Mouse (Mus musculus): Measurements from ENCODE around the gene Lrpprc. TPM values are rescaled to one million over a fixed set of nuclear protein-coding genes. Genes with fewer than 3 reads are reported as not detected.

Lrpprc gene
- total RNA-seq, 2 experiments from 2014 or later = 53.0 to 76.3 TPM

DNA sequence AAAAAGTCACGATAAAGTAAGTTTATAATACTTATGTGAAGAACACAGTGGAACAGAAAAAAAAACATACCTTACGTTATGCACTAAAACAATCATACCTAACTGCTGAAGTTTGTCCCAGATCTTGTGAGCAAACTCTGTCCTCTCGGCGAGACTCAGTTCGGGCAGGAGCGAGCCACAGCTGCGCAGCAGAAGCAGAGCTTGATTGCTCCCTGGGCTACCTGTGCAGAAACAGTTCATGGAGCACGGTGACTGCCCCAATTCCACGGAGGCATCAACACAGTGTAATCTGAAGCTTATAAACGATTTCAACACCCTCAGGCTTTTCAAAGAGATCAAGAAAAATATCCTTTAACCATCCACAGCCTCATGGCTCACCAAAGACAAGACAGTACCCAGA is 15.3 kb downstream of the Lrpprc start:
- ATAC-seq (replicated peaks; ENCODE audit: poor library complexity) = no peak

DNA sequence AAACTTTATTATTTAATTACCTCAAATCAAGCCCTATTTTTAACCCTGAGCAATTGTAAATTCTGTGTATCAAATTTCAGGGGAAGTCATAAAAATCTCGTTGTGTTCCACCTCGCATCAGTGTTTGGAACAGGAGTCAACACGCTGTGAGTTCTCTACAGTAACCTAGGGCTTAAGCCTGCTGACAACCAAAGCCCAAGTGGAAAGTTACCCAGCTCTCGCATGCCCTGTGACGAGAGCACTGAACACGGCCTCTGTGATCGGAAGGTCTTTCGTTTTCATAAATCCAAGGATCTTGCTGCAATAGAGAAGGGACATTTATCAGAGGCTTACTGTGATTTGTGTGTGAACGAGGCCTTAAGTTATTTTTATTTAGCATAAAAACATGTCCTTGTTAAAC is 18.7 kb downstream of the Lrpprc start:
- ATAC-seq (replicated peaks; ENCODE audit: poor library complexity) = no peak

DNA sequence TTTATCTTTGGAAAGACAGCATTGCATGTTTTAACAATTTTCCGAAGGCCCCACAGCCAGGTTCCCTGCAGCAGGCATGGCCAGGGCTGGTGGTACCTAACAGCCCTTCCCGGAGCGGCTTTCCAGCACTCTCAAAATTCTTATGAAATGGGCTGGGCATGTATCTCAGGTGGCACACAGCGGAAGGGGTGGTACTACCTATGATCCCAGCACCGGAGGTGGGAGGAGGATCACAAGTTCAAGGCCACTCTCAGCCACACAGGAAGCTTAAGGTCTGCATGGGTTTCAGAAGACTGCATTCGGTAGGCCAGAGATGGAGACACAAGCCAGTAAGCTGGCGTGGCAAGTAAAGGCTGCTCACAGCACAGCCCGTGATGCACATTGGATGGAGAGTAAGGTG is 31.6 kb downstream of the Lrpprc start:
- no peak for ATAC-seq (replicated peaks; ENCODE audit: poor library complexity)

DNA sequence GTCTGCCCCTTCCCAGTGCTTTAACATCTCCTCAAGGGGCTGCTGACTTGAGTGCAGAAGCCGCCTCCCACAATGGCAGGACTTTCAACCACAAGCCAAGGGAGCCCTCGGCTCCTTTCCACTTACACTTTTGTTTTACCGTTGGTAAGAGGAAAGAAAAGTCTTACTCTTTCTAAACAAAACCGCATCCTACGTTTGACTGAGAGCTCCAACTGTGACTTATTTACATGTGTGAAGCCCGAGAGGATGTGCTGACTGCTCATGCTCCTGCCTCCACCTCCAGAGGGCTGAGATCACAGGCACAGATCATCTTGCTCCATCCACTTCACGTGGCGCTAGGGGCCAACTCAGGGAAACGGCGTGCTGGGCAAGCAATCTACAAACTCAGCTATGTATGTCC is 32.2 kb downstream of the Lrpprc start:
- peak; percentile 79 for ATAC-seq (replicated peaks; ENCODE audit: poor library complexity)

DNA sequence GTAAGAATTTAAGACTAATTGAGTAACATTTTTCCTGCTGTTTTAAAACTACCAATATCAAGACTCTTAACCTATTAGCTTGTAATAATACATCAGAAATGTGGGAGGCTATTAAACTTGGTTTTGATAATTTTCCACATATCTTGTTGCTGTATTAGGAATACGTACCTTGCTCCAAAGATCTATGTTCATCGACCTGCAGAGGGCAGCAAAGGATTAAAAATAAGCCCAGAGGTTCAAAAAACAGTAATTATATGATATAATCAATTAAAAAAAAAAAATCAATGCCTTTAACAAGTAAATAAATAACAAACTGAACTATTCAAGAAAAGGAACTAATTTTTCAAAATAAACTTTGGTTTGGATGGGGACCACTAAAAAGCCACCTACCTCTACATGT is 34.5 kb downstream of the Lrpprc start:
- no peak for ATAC-seq (replicated peaks; ENCODE audit: poor library complexity)

DNA sequence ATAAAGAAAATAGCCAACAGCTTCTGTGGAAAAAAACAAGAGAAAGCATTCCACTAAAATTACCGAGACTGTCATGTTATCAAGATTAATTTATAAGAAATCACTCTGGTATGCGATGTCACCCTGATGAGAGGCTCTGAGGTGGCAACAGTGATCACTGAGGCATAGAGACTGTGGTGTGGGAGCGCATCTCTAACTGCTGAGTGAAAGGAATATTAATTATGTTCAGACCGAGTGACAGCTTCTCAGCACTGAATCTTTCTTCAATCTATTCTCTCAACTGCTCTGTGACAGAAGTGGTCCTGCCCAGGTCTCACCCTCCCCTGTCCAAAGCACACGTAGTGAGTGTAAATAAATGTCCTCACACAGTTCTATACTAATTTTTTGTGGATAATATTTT is 37.1 kb downstream of the Lrpprc start:
- ATAC-seq (replicated peaks; ENCODE audit: poor library complexity) = no peak

DNA sequence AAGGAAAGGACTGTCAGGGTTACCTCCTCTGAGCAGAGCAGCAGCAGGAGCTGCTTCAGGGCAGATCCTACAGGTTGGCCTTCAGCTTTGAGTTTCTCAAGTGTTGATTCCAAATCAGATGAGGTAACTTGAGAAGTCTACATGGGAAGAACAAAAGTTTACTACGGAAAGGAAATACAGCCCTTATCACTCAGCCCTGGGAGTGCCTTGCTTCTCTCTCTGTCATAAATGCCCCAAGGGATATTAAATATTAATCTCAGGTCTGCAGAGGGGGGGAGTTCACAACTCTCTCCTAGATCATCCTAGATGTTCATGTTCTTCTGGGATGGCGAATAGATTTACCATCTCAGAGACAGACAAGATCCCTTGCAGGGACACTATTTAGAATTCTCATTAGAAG is 38.3 kb downstream of the Lrpprc start:
- ATAC-seq (replicated peaks; ENCODE audit: poor library complexity) = no peak

DNA sequence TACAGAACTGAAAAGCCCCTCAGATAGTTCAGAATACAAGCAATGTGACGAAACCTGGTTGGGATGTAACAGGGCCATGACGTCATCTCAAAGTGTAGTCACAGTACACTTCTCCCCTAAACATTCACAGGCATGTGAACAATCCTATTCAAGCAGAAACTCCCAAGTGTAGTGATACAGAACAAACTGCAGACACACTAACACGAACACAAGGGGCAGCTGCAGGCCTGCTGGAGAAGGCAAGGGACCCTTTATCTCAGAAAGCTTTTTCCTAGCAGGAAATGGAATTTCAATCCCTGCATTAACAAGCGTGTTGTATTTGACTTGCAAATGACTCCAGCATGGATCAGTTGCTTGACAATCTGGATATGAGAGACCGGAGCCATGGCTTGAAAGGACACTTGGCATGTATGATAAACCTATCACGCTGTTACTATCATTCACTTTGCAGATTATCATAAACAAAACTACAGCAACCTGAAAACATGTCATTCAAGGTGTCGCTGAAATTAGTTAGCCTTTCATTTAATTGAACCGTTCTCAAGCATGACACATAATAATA is 38.9 kb downstream of the Lrpprc start:
- no peak for ATAC-seq (replicated peaks; ENCODE audit: poor library complexity)

DNA sequence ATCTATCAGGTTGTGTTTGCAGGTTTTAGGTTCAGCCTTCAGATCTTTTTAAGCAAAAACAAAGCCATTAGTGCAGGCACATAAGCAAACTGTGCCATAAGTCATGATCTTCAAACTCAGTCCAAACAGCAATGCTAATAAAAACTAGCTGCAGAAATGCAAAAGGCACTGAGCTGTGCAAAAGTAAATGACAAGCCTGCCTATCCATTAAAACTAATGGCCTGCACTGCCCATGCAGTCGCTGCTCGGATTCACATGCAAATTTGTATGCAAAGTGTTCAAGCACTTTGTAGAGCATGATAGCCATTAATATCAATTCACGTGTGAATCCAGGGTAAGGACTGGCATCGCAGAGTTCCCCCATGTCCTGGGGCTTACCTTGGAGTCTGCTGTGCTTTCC is 40.5 kb downstream of the Lrpprc start:
- no peak for ATAC-seq (replicated peaks; ENCODE audit: poor library complexity)

DNA sequence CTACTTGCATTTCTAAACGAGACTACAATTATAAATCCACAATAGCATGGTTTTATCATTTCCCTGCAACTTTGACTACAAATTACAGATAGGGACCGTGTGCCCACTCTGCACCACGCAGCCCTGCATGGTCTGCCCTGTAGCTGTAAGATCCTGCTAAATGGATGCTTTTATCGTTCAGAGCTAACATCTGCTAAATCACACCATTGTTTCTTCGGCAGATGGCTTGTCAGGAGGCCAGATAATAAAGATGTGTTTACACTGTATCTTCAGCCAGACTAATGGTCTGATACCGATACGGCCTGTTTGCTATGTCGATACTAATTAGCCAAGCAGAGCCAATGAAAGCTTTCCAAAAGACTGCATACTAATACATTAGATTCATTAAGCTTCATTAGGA is 41.3 kb downstream of the Lrpprc start:
- no peak for ATAC-seq (replicated peaks; ENCODE audit: poor library complexity)

DNA sequence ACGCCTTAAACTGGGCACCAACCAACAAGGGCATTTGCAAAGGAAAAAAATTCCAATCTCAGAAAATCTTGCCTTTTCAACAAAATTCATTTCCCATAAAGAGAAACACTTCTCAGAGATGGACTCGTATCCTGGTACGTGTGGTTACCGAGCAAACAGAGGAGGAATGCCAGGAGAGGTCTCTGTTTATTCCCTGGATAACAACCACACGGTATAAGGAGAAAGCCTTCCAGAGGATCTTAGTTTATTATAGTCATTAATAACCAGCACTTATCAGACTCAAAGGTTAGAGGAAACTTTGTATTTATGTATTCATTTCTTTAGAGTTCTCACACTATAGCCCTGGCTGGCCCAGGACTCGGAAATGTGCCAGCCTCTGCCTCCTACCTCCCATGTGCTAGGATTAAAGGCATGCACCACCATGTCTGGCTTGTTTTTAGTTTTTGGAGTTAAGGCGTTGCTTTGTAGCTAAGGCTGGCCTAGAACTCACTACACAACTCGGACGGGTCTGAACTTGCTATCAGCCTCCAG is 42.4 kb downstream of the Lrpprc start:
- no peak for ATAC-seq (replicated peaks; ENCODE audit: poor library complexity)

DNA sequence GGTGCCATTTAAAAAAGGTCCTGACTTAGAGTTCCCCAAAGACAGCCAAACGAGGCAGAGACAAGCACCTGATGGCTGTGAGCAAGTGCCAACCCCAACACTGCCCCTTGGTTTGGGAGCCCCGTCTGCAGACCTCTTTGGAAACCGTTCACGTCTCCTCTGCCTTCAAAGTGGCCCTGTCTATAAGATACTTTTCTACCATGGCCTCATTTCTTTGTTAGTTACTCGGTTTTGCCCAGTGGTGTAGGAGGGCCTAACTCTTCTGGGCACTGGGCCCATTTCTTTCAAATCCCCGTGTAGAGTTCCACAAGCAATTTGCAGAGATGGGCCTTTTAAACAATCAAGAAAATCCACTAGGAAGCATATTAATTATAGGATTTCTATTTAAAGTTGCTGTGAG is 43.4 kb downstream of the Lrpprc start:
- no peak for ATAC-seq (replicated peaks; ENCODE audit: poor library complexity)

DNA sequence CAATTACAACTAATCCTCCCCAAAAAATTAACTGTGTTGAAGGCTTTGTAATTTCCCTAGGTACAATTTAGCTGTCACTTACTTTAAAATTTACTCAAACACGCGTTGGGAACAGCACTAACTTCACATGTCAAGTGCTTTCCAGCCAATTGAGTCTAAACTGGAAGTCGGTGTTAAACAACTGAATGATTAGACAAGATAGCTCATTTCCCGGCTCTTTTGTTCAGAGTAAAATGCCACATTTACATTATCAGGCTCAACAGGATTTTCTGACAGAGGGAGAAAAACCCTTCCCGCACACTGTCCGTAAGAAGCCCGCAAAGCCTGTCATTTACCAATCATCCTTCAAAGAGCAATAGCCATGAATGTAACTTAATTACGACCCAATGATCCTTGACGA is 45.6 kb downstream of the Lrpprc start:
- ATAC-seq (replicated peaks; ENCODE audit: poor library complexity) = no peak

DNA sequence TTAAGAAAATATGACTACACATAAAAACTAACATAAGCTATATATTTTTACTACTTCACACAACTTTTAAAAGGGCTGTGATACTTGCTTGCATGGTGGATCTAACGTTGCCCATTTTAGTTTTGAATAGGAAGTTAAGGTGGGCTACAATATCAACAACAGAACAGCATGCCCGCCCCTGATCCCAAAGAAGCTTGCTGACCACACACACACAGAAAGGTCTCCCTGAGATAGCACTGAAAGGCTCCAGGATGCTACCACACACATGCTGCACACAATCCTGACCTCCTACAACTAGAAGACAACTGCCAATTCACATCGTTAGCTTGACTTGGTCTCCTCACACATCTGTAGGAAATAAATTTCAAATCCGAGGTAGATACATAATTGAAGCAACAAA is 46.3 kb downstream of the Lrpprc start:
- ATAC-seq (replicated peaks; ENCODE audit: poor library complexity) = no peak

DNA sequence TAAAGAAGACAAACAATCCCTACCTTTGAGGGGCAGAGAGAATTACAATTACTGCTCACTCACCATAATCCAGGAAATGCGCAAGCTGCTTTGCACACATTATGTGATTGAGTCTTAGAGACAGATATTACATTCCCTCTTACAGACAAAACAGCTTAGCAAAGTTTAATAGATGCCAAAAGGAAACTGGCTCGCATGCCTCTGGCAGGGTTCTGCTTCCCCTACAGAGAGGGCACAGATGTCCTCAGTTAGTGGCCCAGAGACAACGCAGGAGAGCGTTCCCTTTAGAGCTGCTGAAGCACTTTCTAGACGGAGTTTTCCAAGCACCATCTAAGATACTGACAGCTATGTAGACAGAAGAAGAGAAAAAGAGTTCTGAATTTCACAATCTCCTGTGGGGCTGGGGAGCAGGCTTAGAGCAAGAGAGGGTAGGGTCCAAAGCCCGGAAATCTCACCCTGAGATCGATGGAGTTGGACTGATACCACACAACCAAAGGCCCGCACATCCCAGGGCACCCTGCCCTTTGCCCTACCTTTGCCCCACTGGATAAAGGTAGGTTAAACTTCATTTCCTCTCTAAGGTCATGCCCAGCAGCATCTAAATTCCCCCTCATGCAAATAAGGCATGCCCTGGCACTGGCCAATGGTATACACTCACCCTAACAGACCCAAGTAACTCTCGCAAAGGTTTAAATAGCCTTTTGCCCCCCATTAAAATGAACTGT is 52.4 kb downstream of the Lrpprc start:
- no peak for ATAC-seq (replicated peaks; ENCODE audit: poor library complexity)

DNA sequence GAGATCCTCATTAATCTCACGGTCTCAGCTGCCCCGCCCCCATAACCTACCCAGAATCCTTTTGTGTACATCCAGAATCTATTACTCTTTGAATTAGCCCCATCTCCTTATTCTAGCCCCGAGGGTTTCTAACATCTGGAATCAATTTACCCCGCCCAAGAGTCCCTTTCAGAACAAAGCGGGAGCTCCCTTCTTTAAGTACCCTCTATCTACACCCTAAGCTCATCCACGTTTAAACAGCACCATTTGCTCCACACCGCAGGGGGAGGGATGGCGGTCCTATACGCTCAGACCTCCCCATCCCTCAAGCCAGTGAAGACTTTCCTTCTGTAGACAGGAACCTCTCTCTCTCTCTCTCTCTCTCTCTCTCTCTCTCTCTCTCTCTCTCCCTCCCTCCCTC is 53.9 kb downstream of the Lrpprc start:
- no peak for ATAC-seq (replicated peaks; ENCODE audit: poor library complexity)

DNA sequence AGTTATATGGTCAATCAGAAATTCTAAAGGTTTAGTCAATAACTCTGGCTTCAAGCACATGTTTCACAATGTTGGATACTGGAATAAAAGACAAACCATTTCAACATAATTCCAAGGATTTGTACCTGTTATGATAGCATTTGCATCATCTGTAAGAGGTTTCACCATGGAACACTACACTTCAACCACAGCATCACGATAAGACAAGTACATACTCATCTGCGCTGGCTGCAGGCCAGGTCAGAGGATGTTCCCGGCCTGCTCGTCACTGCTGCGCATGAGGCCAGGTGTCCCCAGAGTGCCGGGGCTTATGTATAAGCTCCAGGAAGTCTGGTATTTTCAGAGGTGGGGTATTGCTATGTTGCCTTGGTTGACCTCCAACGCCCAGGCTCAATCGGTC is 58.0 kb downstream of the Lrpprc start:
- ATAC-seq (replicated peaks; ENCODE audit: poor library complexity) = peak; percentile 86

DNA sequence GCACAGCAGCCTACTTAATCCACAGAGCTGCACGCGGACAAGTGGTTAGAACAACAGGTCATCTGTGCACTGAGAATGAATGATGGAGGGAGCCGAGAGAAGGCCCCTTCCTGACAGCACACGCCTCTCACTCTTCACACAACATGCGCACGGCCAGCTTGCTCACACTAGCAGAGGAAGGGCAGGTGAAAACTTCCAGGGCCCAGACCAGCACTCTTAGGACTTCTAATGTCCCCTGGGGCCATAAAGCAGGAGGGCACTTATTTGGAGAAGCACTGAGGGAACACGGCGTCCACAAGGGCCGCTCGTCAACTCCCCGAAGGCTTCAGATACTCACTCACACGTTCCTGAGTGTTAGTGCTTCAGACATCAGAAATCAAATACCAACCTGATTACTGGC is 59.2 kb downstream of the Lrpprc start:
- no peak for ATAC-seq (replicated peaks; ENCODE audit: poor library complexity)

DNA sequence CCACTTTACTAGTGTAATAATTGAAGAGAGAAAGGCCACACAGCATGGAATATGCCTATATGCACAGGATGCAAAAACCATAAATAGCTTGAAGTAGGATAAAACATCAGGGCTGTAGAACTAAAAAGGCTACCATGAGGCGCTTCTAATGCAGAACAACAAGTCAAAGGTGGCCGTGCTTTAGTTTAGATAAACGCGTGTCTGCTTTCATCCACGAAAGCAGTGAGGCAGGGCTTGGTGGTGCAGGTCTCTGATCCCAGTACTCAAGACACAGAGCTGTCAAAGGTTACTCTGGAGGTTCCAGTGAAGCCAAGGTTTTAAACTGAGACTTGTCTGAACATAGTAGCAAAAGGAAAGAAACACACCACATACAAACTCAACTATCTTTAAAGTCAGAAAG is 61.4 kb downstream of the Lrpprc start:
- ATAC-seq (replicated peaks; ENCODE audit: poor library complexity) = no peak

DNA sequence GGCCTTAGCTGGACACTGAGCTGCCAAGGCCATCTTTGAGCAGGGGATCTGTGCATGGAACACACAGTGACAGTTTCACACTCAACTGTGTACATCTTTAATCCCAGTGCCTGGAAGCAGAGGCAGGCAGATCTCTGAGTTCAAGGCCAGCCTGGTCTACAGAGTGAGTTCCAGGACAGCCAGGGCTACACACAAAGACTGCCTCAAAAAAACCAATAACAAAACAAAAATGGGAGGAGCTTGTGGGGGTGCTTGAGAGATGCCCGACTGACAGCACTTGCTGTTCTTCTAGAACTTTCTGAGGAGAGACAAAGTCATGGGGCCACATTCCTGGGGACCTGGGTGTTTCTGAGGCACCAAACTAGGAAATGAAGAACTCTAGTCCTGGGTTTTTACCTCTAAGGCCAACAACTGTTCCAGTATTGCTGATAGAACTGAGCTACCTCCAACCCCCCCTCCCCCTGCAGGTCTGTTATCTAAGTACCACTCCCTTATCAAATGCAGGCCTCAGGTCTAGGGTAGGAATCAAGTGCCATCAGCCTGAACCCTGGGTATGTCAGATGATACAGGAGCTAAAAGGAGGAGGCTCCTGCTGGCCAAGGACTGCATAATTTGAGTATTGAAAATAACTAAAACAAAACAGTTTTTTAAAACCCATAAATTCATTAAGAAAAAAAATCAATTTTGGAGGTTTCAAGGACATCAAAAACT is 62.2 kb downstream of the Lrpprc start:
- peak; percentile 87 for ATAC-seq (replicated peaks; ENCODE audit: poor library complexity)

DNA sequence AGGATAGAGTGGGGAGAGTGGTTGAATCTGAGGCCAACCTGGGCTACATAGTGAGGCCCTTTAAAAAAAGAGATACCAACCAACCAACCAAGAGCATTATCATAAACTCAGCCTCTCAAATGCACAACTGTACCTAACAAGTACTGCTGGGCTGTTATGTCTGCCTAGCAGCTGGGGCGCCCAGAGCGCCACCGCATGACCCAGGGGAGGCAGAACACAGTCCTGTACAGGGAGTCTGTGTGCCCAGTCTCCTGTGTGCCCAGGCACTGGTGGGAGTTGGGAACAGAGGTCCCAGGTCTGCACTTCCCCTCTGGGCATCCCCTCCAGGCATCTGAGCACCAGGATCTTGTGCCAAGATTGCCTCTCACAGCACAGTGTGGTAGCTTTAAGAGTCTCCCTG is 65.4 kb downstream of the Lrpprc start:
- ATAC-seq (replicated peaks; ENCODE audit: poor library complexity) = no peak

DNA sequence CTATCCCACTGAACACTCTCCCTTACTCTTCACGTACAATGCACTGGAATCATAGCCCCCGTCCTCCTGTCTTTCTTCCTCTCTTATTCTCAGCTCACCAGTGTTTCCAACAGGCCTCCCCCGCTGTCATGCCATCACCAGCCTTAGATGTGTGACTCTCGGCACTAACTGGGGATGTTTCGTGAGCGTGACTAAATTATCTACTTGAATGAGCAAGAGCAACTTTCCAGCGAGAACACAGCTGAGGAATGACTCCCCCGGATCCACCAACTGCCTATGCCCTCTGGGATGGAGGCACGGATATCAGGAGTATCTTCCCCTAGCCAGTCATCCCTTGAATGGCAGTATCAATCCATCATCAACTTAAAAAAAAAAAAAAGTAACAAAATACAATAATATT is 66.6 kb downstream of the Lrpprc start:
- no peak for ATAC-seq (replicated peaks; ENCODE audit: poor library complexity)
